Mouse (Mus musculus): ENCODE results near the gene C1qtnf12.
A peak's percentile ranks its signal among the peaks of the same experiment; 100 is the strongest.

DNA sequence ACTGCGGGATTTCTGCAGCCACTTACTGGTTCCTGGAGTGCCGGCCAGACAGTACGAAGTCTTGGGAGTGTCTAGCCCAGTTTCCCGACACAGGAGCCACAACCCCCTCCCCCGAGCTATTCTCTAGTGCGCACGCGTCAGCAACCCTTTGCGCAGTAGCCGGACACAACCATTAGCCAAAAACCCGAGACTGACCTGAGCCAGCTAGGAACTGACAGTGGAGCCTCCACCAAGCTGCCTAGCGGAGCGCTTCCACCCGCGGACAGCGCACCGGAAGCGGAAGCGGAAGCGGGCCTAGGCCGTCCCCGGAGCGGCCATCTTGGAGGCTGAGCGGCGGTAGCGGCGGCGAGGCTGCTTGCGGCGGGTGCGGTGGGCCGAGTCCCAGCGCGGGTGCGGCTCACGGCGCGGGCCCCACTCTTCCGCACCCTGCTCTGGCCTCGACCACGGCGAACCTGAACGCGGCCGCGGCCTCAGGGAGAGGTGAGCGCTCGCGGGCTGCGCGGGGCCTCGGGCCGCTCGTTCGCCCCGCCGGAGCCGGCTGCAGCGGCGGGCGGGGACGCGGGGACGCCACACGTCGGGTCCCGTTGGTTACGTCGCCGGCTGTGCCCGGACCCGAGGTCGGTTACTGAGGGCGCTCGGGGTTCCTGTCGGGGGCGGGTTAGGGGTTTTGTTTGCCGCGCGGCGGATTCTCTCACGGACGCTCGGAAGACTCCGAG is 18.4 kb upstream of the C1qtnf12 start, which contains the start of gene Ube2j2:
- TF ChIP-seq POLR2A (IDR thresholded peaks at IDR 0.05; ENCODE audit: borderline replicate concordance, extremely low read depth, insufficient read depth, insufficient read length, poor library complexity, severe bottlenecking) (peak; percentile 97), CTCF (IDR thresholded peaks at IDR 0.05; ENCODE audit: borderline replicate concordance, extremely low read depth, insufficient read depth, insufficient read length) (no peak)

All from brain, embryonic 14.5 days (tissue).